Mouse (Mus musculus) stomach, postnatal 0 days (tissue): ENCODE data around the gene Polr3h. TPM values are rescaled to one million over a fixed set of nuclear protein-coding genes. Genes with fewer than 3 reads are reported as not detected.
A peak's percentile ranks its signal among the peaks of the same experiment; 100 is the strongest.
"Not testable (repeated sequence)": the region's sequence is repeated elsewhere in the genome, so short reads cannot be mapped to it uniquely, and the experiment has no call there.

Experiments
- ATAC-seq: fragments of 200-750 bp; cut with Nextera tagmentation; 2 replicates; pipeline ENCODE4 v1.8.0; 2017; ENCODE audit not compliant: low FRiP score, low TSS enrichment
- DNase-seq: peaks from one replicate; pipeline ENCODE4 v3.0.0-alpha.2; 2016; ENCODE audit warnings: low spot score
- H3K27ac ChIP-seq: fragments of 300-500 bp; sonication (generic); replicated peaks from 2 replicates; pipeline ENCODE4 v1.5.1; 2014; ENCODE audit warnings: mild to moderate bottlenecking, control low read depth
- H3K27me3 ChIP-seq: fragments of 300-500 bp; sonication (generic); 2 replicates; pipeline ENCODE4 v1.6.1; 2014; ENCODE audit warnings: low read length; ENCODE audit not compliant: control insufficient read depth, insufficient read depth
- H3K36me3 ChIP-seq: fragments of 300-500 bp; sonication (generic); 2 replicates; pipeline ENCODE4 v1.6.1; 2014; ENCODE audit warnings: low read length, mixed read lengths; ENCODE audit not compliant: control insufficient read depth, insufficient read depth
- H3K4me1 ChIP-seq: fragments of 300-500 bp; sonication (generic); replicated peaks from 2 replicates; pipeline ENCODE4 v1.6.1; 2014; ENCODE audit warnings: antibody characterized with exemption; ENCODE audit not compliant: control insufficient read depth, insufficient read depth
- H3K4me2 ChIP-seq: fragments of 300-500 bp; sonication (generic); replicated peaks from 2 replicates; pipeline ENCODE4 v1.6.1; 2014; ENCODE audit warnings: low read depth, mild to moderate bottlenecking, control low read depth, moderate library complexity
- H3K4me3 ChIP-seq: fragments of 300-500 bp; sonication (generic); 2 replicates; pipeline ENCODE4 v1.5.1; 2014; ENCODE audit warnings: low read depth, low read length, control low read depth
- H3K9ac ChIP-seq: fragments of 300-500 bp; sonication (generic); 2 replicates; pipeline ENCODE4 v1.6.1; 2014; ENCODE audit warnings: mild to moderate bottlenecking, low read length, control low read depth, mixed read lengths
- H3K9me3 ChIP-seq: fragments of 300-500 bp; sonication (generic); 2 replicates; pipeline ENCODE4 v1.6.1; 2016; ENCODE audit warnings: low read length; ENCODE audit not compliant: control insufficient read depth
- CTCF ChIP-seq: IDR thresholded peaks from 2 replicates; pipeline ENCODE4 v1.5.1; 2016; ENCODE audit warnings: antibody characterized with exemption, low read depth, mild to moderate bottlenecking, moderate library complexity
- EP300 ChIP-seq: optimal IDR thresholded peaks from 2 replicates; pipeline ENCODE3; 2016; ENCODE audit warnings: antibody characterized with exemption
- WGBS: fragments of 180-500 bp; shearing (Covaris S2); extraction: QIAGEN DNeasy Blood & Tissue Kit; methylation state at CpG from one replicate; pipeline ENCODE4 v1.1.7; 2014; 5-methylcytosine and 5-hydroxymethylcytosine counted together
- polyA plus RNA-seq: library from polyadenylated mRNA; unstranded; fragments of >200 nt; fragmentation: Nextera tagmentation; extraction: Ambion mirVana; gene quantifications from 2 replicates; pipeline ENCODE4 v1.2.1, GENCODE M21; 2015

Polr3h gene
- polyA plus RNA-seq = 65.6 and 66.4 TPM in 2 replicates

- H3K4me2 ChIP-seq = peak within 1 kb of the TSS; percentile 91
- peak; percentile 97 for ATAC-seq
- H3K4me1 ChIP-seq = 0 out of 2 replicates have a peak, but pooled peaks cover 8% of the 10 kb centered on the region
- H3K36me3 ChIP-seq = no peaks in the 10 kb centered on the region
- H3K9me3 ChIP-seq = no peaks in the 10 kb centered on the region
- peak within 1 kb of the TSS; percentile 61 for H3K4me3 ChIP-seq
- TF ChIP-seq EP300 (no peak), CTCF (no peak)
- no peaks in the 10 kb centered on the region for H3K27me3 ChIP-seq
- peak; percentile 98 for DNase-seq
- peak within 1 kb of the TSS; percentile 71 for H3K9ac ChIP-seq
- peak within 1 kb of the TSS; percentile 74 for H3K27ac ChIP-seq
- under 1% methylated on average over 54 of the region's 54 CpGs for WGBS
Observed at GRCm38 (mm10) chr15:81925760-81926445, at the start of gene Polr3h. Polr3h (minus strand) TSS chr15:81926240.

GRCm38 (mm10) chr15:81975156-81975555 lies 49.1 kb upstream of the Polr3h start:
- H3K36me3 ChIP-seq, H3K4me2 ChIP-seq, H3K4me1 ChIP-seq, ATAC-seq, H3K4me3 ChIP-seq, H3K27me3 ChIP-seq, H3K9me3 ChIP-seq, H3K9ac ChIP-seq, H3K27ac ChIP-seq, DNase-seq: not testable (repeated sequence)
- 95% methylated on average over 8 of the region's 8 CpGs for WGBS

DNA sequence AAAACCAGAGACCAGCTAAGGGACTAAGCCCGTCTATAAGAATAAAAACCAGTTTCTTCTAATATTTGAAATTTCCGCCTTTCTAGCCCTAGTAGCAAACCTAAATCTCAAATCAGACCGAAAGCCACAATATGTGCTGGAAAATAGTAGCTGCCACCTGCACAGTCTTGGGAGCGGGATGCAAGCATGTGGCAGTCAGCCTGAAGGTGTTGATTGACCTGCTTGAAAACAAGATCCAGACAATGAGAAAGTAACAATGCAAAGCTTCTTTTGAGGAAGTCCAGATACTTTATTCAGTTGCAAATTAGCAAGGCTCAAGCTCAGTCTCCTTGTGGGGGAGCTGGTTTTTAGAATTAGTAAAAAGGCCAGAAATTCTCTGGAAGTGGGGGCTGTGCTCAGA lies 44.5 kb upstream of the Polr3h start:
- H3K36me3 ChIP-seq, ATAC-seq, H3K9me3 ChIP-seq, DNase-seq, H3K27ac ChIP-seq, H3K4me3 ChIP-seq, H3K4me2 ChIP-seq, H3K9ac ChIP-seq, H3K4me1 ChIP-seq, H3K27me3 ChIP-seq: not testable (repeated sequence)
- 93% methylated on average over 4 of the region's 4 CpGs for WGBS

GRCm38 (mm10) chr15:81969635-81970034 lies 43.6 kb upstream of the Polr3h start:
- not testable (repeated sequence) for H3K27me3 ChIP-seq, H3K9me3 ChIP-seq, H3K27ac ChIP-seq, H3K9ac ChIP-seq, H3K4me2 ChIP-seq, DNase-seq, ATAC-seq, H3K4me1 ChIP-seq, H3K4me3 ChIP-seq, H3K36me3 ChIP-seq
- 74% methylated on average over 6 of the region's 6 CpGs for WGBS

- TF ChIP-seq EP300 = no peak
- TF ChIP-seq CTCF = no peak
- H3K4me1 ChIP-seq = no peaks in the 10 kb centered on the region
- no peaks in the 10 kb centered on the region for H3K9me3 ChIP-seq
- peak; percentile 56 for DNase-seq
- ATAC-seq = no peak
- no peak overlapping the region for H3K4me3 ChIP-seq
- WGBS = 44% methylated on average over 7 of the region's 7 CpGs
- no peak overlapping the region for H3K27ac ChIP-seq
- no peak overlapping the region for H3K4me2 ChIP-seq
- no peak overlapping the region for H3K9ac ChIP-seq
- no peaks in the 10 kb centered on the region for H3K27me3 ChIP-seq
- H3K36me3 ChIP-seq = no peaks in the 10 kb centered on the region
Observed at GRCm38 (mm10) chr15:81969173-81969572, 43.1 kb upstream of the Polr3h start.

DNA sequence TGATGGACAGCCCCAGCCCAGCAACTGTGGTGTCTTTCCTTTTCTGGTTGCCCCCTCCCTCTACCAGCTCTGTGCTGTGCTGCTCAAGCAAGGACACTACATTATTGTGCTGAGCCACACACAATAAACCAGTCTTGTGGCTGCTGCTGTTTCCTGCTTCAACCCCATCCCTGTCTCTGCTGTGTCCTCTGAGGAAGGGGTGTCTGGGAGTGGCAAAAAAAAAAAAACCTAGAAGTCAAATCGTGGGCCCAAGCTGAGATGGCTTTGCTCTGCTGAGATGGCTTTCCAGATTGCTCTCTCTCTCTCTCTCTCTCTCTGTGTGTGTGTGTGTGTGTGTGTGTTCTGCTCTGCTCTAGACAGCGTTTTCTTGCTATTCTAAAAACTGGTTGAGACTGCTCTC lies 42.4 kb upstream of the Polr3h start:
- no peak overlapping the region for H3K4me2 ChIP-seq
- H3K27me3 ChIP-seq = no peaks in the 10 kb centered on the region
- DNase-seq (no peak), ATAC-seq (no peak)
- H3K9ac ChIP-seq = no peak overlapping the region
- WGBS = 45% methylated on average over 2 of the region's 2 CpGs
- H3K9me3 ChIP-seq = no peaks in the 10 kb centered on the region
- no peaks in the 10 kb centered on the region for H3K36me3 ChIP-seq
- no peaks in the 10 kb centered on the region for H3K4me1 ChIP-seq
- H3K27ac ChIP-seq = no peak overlapping the region
- no peak overlapping the region for H3K4me3 ChIP-seq
- TF ChIP-seq CTCF (no peak), EP300 (no peak)
